Comparison of ENCODE assay signal across 8 mouse cellular contexts in genomic region chr6:128760016-128760415, GRCm38 (mm10). TPM values are rescaled to one million over a fixed set of nuclear protein-coding genes. Genes with fewer than 3 reads are reported as not detected.
DNase-seq lines count a peak whose midpoint lies in the region; ATAC-seq lines count a peak whose summit lies in the region.

No protein-coding gene starts in this region.

- intact Hi-C loops in gastrocnemius, postnatal 14 days (cut with DNase I; ENCODE audit: low total_unique reads) = loop anchor here (2.0 kb wide), 1 partner anchor 79 kb away; no protein-coding TSS in a partner anchor
- intact Hi-C loops in left cerebral cortex, postnatal 10 days (cut with DNase I) = loop anchor here (2.0 kb wide), 1 partner anchor 39 kb away; no protein-coding TSS in a partner anchor

- peak; percentile 53 for ATAC-seq in inflammation-experienced regulatory T-cells, adult 6 months
- peak; percentile 47 for ATAC-seq in megakaryocyte progenitor cell, adult 5-6 weeks (replicated peaks; ENCODE audit: poor library complexity)

- DNase-seq in adrenal gland, adult 18-20 months (ENCODE audit: low spot score in 2 of 2) = peak; percentile 96 to 99
- DNase-seq in embryo, embryonic 10.5 days (ENCODE audit: low spot score) = peak; percentile 92
- peak; percentile 85 for DNase-seq in gastrocnemius, postnatal 14 days
- DNase-seq in left cerebral cortex, postnatal 10 days (ENCODE audit: extremely low spot score in 1 of 2, low spot score in 2 of 2) = peak; percentile 89 to 90
- DNase-seq in right cerebral cortex, postnatal 10 days (ENCODE audit: low spot score in 2 of 2) = peak; percentile 91 to 93
- DNase-seq in urinary bladder, postnatal 25 days (ENCODE audit: low spot score) = peak; percentile 98

RNA-seq across cellular contexts. Expression of gene Klrb1c, which starts 29.0 kb away (rescaled TPM):
- under 1 TPM; 0.60 to 0.67 TPM for total RNA-seq in adrenal gland, adult 18-20 months (2021)
- total RNA-seq in gastrocnemius, postnatal 14 days (2021) = under 1 TPM in 1 of 2 experiments, not detected in 1; 0.14 TPM
- under 1 TPM; 0.33 to 0.67 (median 0.34) TPM for polyA plus RNA-seq in inflammation-experienced regulatory T-cells, adult 6 months (2017; shearing (Covaris generic))
- not detected for total RNA-seq in left cerebral cortex, postnatal 10 days (2021)
- 0.07 and 0.96 TPM in 2 replicates for total RNA-seq in megakaryocyte progenitor cell, adult 5-6 weeks (2015)
- 0.37 and 0.51 TPM in 2 replicates for total RNA-seq in megakaryocyte progenitor cell, adult 5-6 weeks (2017)

RNA-seq across cellular contexts. Expression of gene Klrb1, which starts 37.2 kb away (rescaled TPM):
- not detected for total RNA-seq in adrenal gland, adult 18-20 months (2021)
- total RNA-seq in gastrocnemius, postnatal 14 days (2021) = not detected
- not detected for polyA plus RNA-seq in inflammation-experienced regulatory T-cells, adult 6 months (2017; shearing (Covaris generic))
- total RNA-seq in left cerebral cortex, postnatal 10 days (2021) = 1 to 10 TPM in 1 of 2 experiments, under 1 TPM in 1; 0.90 to 1.7 TPM
- total RNA-seq in megakaryocyte progenitor cell, adult 5-6 weeks (2015) = not detected in 2 replicates
- not detected in 2 replicates for total RNA-seq in megakaryocyte progenitor cell, adult 5-6 weeks (2017)

Comparison
In these comparisons a context has a peak if more than half of its experiments do, and no peak if none do; other contexts are left out.
1. Peak in every context shown above with its lines: DNase-seq and ATAC-seq.